Mouse (Mus musculus) midbrain, embryonic 15.5 days (tissue): ENCODE measurements around the gene Dclk1. TPM values are rescaled to one million over a fixed set of nuclear protein-coding genes. Genes with fewer than 3 reads are reported as not detected.
"Not testable (repeated sequence)": the region's sequence is repeated elsewhere in the genome, so short reads cannot be mapped to it uniquely, and the experiment has no call there.

Experiments used
- ATAC-seq: fragments of 200-750 bp; cut with Nextera tagmentation; replicated peaks from 2 replicates; pipeline ENCODE4 v1.8.0; 2017; ENCODE audit warnings: moderate TSS enrichment
- H3K27ac ChIP-seq: fragments of 300-500 bp; sonication (generic); 2 replicates; pipeline ENCODE4 v1.5.1; 2015; ENCODE audit warnings: mild to moderate bottlenecking, inconsistent platforms
- H3K27me3 ChIP-seq: fragments of 300-500 bp; sonication (generic); replicated peaks from 2 replicates; pipeline ENCODE4 v1.6.1; 2015; ENCODE audit warnings: inconsistent platforms
- H3K36me3 ChIP-seq: fragments of 300-500 bp; sonication (generic); replicated peaks from 2 replicates; pipeline ENCODE4 v1.6.1; 2015; ENCODE audit warnings: inconsistent platforms
- H3K4me1 ChIP-seq: fragments of 300-500 bp; sonication (generic); 2 replicates; pipeline ENCODE4 v1.6.1; 2015; ENCODE audit warnings: inconsistent platforms
- H3K4me2 ChIP-seq: fragments of 300-500 bp; sonication (generic); 2 replicates; pipeline ENCODE4 v1.6.1; 2015; ENCODE audit warnings: inconsistent platforms, mild to moderate bottlenecking, moderate library complexity
- H3K4me3 ChIP-seq: fragments of 300-500 bp; sonication (generic); 2 replicates; pipeline ENCODE4 v1.5.1; 2015; ENCODE audit warnings: mild to moderate bottlenecking, inconsistent platforms
- H3K9ac ChIP-seq: fragments of 300-500 bp; sonication (generic); 2 replicates; pipeline ENCODE4 v1.6.1; 2015; ENCODE audit warnings: mild to moderate bottlenecking, inconsistent platforms
- H3K9me3 ChIP-seq: fragments of 300-500 bp; sonication (generic); 2 replicates; pipeline ENCODE4 v1.6.1; 2016; ENCODE audit warnings: inconsistent platforms
- WGBS: fragments of 180-500 bp; shearing (Covaris S2); methylation state at CpG from one replicate; pipeline ENCODE4 v1.1.7; 2015; ENCODE audit warnings: mixed read lengths; 5-methylcytosine and 5-hydroxymethylcytosine counted together
- polyA plus RNA-seq: library from polyadenylated mRNA; unstranded; fragments of >200 nt; fragmentation: Nextera tagmentation; extraction: Ambion mirVana; gene quantifications from 2 replicates; pipeline ENCODE4 v1.2.1, GENCODE M21; 2015

Gene Dclk1
- polyA plus RNA-seq: 308 and 336 TPM in 2 replicates

DNA sequence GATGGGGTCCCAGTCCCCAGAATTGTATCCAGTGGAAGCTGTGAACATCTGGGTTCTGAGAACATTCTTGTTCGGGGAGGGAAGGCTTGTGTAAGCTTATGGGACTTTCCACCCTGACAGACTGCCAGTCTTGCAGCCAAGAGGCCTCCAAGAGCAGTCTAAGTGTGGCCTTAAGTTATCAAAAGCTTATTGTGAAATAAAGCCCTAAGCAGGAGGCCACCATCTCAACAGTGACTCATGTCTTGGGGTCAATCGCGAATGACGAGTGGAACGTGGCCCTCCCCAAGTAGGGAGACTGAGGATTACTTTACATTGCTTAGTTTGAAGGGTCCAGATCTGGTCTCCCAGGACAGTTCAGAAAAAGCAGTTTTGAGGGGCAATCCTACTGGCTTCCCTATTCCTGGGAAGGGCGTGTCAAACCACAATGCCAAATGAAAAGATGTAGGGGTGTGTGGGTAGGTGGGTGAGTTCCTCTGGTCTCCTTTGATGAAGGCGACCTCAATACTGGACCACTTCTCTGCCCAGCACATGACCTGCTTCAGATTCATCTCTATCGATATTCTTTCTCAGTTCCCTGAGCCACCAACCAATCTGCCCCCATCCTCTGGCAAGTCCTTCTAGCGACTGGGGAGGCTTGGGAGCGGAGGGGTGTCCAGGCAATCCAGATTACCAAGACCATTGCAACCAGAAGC, at the start of gene Dclk1:
Dclk1 (plus strand) TSS at position 635 of the 692 bp plus-strand sequence.
- peak within 1 kb of the TSS; percentile 99 for H3K27ac ChIP-seq
- ATAC-seq: no peak
- no peaks in the 10 kb centered on the region for H3K36me3 ChIP-seq
- peak within 1 kb of the TSS; percentile 61 for H3K4me2 ChIP-seq
- H3K4me1 ChIP-seq: peaks cover 35% of the 10 kb centered on the region
- H3K9me3 ChIP-seq: no peaks in the 10 kb centered on the region
- peak within 1 kb of the TSS; percentile 93 for H3K4me3 ChIP-seq
- H3K9ac ChIP-seq: peak within 1 kb of the TSS; percentile 100
- no peaks in the 10 kb centered on the region for H3K27me3 ChIP-seq
- 33% methylated on average over 10 of the region's 10 CpGs for WGBS

DNA sequence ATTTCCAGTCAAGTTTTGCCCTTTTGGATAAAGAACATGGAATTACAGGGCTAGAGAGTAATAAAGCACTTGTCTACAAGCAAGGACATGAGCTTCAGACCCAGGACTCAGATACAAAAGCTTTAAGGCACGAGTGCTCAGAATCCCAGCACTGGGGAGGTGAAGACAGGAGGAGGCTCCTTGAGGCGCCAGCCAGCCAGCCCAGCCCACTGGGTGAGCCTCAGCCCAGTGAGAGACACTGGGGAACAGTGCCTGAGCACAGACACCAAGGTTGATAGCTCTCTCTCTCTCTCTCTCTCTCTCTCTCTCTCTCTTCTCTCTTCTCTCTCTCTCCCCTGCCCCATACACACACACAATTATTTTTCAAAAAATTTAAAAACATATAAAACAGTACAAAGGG, 48.8 kb upstream of the Dclk1 start:
- no peak overlapping the region for H3K27ac ChIP-seq
- WGBS: 74% methylated on average over 2 of the region's 2 CpGs
- no peak overlapping the region for H3K4me3 ChIP-seq
- H3K36me3 ChIP-seq: no peaks in the 10 kb centered on the region
- H3K27me3 ChIP-seq: no peaks in the 10 kb centered on the region
- H3K4me1 ChIP-seq: no peaks in the 10 kb centered on the region
- no peak overlapping the region for H3K9ac ChIP-seq
- H3K4me2 ChIP-seq: no peak overlapping the region
- no peak for ATAC-seq
- no peaks in the 10 kb centered on the region for H3K9me3 ChIP-seq

DNA sequence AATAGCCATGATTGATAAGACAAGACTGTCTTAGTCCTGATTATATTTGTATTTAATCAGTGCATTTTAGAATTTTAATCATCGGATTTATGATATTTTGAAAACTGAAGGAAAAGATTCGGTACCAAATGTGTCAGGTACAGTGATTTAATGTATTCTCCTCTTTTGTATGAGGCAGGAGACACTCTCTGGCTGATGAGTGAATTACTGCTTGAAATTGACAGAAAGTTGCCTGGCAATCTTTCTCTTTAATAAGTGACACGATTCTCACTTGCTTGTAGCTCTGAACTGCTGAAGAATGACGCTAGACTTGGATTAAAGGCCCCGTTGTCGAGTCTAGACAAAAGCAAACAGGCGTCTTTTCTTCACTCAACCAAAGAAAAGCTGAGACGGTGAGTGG, 47.4 kb upstream of the Dclk1 start:
- Histone ChIP-seq H3K4me3 (no peak overlapping the region), H3K9me3 (no peaks in the 10 kb centered on the region), H3K4me2 (no peak overlapping the region), H3K4me1 (no peaks in the 10 kb centered on the region), H3K27me3 (no peaks in the 10 kb centered on the region), H3K27ac (no peak overlapping the region), H3K36me3 (no peaks in the 10 kb centered on the region), H3K9ac (no peak overlapping the region)
- 50% methylated on average over 8 of the region's 8 CpGs for WGBS
- ATAC-seq: no peak

DNA sequence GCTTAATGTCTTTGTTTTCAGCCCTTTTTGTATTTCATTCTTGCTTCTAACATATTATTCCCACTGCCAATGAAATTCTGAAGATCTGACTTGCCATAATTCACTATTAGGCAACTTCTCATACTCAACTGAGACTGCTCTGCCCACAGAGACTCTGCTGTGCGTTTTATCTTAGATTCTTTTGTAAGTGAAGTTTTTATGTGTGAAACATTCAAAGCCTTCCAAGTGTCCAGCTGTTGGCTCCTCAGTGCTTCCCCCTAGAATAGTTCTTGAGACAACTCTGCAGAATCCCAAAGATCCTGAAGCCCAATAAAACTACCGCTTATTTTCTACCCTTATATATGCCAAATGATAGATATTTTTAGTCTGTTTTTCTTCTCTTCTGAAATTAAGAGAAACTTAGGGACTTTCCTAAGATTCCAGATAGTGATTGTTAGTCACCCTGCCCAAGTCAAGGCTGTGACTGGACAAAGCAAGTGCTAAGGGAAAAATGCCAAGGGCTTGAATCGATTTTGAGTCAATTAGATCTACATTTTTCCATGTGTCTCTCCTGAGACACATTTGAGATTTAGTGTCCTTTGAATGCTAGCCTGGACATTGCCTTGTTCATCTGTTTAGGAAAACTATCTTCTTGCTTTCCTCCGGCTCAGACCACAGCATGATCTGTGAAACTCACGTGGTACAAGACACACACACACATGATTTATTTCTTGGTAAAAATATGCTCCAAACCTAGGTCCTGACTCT, 46.4 kb upstream of the Dclk1 start:
- 85% methylated on average over 5 of the region's 5 CpGs for WGBS

DNA sequence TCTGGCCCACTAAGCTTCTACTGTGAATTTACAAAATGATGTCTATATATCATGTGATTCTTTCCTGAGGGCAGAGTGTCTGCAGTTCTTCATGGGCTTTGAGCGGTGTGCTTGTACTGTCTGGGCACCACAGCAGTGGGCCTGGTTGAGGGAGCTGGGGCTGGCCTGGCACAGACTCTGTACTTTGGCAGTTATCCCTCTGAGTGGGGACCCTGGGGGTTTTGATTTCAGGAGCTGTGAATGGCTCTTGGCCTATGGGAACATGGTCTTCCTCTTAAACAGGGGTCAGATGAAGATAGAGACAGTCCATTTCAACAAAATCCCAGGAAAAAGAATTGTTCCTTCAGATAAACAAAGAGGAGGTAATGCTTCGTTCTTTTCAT, 45.8 kb upstream of the Dclk1 start:
- H3K4me2 ChIP-seq: no peak overlapping the region
- no peaks in the 10 kb centered on the region for H3K27me3 ChIP-seq
- no peak for ATAC-seq
- H3K4me1 ChIP-seq: no peaks in the 10 kb centered on the region
- no peak overlapping the region for H3K4me3 ChIP-seq
- H3K9me3 ChIP-seq: no peaks in the 10 kb centered on the region
- H3K9ac ChIP-seq: no peak overlapping the region
- whole genome bisulfite sequencing: 92% methylated on average over 2 of the region's 2 CpGs
- H3K27ac ChIP-seq: no peak overlapping the region
- no peaks in the 10 kb centered on the region for H3K36me3 ChIP-seq

More for the DNA sequence above, 46.4 kb upstream of the Dclk1 start:
- Histone ChIP-seq H3K36me3 (no peaks in the 10 kb centered on the region), H3K4me1 (no peaks in the 10 kb centered on the region), H3K9ac (no peak overlapping the region), H3K27me3 (no peaks in the 10 kb centered on the region), H3K4me2 (no peak overlapping the region), H3K4me3 (no peak overlapping the region), H3K27ac (no peak overlapping the region), H3K9me3 (no peaks in the 10 kb centered on the region)
- ATAC-seq: no peak

DNA sequence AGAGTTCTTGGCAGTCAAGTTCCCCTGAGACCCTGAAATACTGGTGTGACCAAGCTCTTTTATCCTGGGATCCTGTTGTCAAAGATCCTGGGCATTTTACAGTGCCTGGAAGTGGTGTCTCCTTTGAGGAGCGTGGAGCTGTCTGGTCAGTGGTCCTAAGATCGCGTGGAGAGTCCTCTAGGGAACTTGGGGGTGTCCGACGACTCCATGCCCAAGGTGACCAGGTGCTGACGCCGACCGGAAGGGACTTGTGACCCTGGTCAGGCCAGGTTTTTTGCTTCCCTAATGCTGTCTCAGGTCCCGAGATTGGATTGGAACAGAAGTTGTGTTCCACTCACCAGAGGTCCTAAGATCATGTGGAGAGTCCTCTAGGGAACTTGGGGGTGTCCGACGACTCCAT, 38.5 kb upstream of the Dclk1 start:
- H3K27ac ChIP-seq, ATAC-seq, H3K4me1 ChIP-seq, H3K9ac ChIP-seq, H3K4me2 ChIP-seq, H3K4me3 ChIP-seq, H3K27me3 ChIP-seq, H3K9me3 ChIP-seq, H3K36me3 ChIP-seq: not testable (repeated sequence)
- 94% methylated on average over 11 of the region's 11 CpGs for WGBS

DNA sequence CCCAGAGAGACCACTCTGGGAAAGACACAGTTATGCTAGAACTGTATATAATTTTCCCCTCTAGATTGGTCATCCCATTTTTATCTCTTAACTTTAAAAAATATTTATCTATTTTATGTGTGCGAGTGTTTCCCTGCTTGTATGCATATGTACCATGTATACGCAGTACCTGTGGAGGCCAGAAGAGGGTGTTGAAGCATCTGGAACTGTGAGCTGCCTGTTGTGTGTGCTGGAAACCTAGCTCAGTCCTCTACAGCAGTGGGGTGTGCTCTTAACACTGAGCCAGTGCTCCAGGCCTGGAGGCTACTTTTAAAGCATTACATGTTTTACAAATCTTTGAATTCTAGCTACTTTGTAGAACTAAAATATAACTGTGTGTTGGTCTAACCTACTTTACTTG, 35.8 kb upstream of the Dclk1 start:
- Histone ChIP-seq H3K9ac (no peak overlapping the region), H3K27me3 (no peaks in the 10 kb centered on the region), H3K36me3 (no peaks in the 10 kb centered on the region), H3K4me1 (no peaks in the 10 kb centered on the region), H3K4me3 (no peak overlapping the region), H3K9me3 (no peaks in the 10 kb centered on the region), H3K4me2 (no peak overlapping the region), H3K27ac (no peak overlapping the region)
- ATAC-seq: no peak
- 97% methylated on average over 2 of the region's 2 CpGs for WGBS

DNA sequence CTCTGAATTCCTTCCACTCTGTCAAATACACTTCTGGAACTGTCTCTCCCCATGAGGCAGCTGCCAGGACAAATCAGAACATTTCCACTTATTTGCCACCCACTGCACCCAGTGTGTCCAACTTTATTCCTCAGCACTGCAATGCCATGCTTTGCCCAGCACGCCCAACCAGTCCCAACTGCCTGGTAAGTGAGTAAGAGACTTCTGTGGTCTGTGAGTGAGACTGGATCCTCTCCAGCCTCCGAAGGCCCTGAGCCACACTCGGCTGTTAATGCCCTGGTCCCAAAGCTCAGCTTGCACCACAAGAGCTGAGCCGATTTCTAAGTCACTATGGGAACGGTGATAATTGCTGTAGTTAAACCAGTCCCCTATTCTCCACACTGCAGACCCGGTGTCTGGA, 34.5 kb upstream of the Dclk1 start:
- H3K27ac ChIP-seq: no peak overlapping the region
- peak; percentile 33; the same call in 1 of the 2 replicates for ATAC-seq
- H3K9ac ChIP-seq: no peak overlapping the region
- H3K4me1 ChIP-seq: peaks cover 5% of the 10 kb centered on the region; the same call in 1 of the 2 replicates
- no peaks in the 10 kb centered on the region for H3K27me3 ChIP-seq
- H3K9me3 ChIP-seq: no peaks in the 10 kb centered on the region
- no peak overlapping the region for H3K4me2 ChIP-seq
- WGBS: 40% methylated on average over 6 of the region's 6 CpGs
- no peak overlapping the region for H3K4me3 ChIP-seq
- H3K36me3 ChIP-seq: no peaks in the 10 kb centered on the region

DNA sequence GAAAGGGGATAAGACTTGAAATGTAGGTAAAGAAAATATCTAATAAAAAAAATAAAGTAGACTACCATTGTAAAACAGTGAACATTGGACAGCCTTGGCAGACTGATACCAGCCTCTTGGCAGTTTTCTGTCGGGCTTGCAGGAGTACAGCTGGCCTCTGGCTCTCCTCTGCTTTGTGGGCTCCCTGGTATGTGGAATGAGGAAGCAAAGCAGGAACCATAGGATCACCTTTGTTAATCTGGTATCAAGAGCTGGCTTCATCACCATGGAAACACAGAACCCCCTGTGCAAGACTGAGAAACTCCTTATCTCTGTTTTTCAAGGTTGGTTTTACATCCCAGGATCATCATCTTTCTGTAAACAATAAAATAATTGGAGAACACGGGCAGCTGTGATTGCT, 29.9 kb upstream of the Dclk1 start:
- Histone ChIP-seq H3K4me1 (peaks cover 5% of the 10 kb centered on the region), H3K4me3 (no peak overlapping the region), H3K36me3 (no peaks in the 10 kb centered on the region), H3K9ac (no peak overlapping the region), H3K9me3 (no peaks in the 10 kb centered on the region), H3K27ac (no peak overlapping the region), H3K27me3 (no peaks in the 10 kb centered on the region), H3K4me2 (no peak overlapping the region)
- ATAC-seq: 0 out of 2 replicates have a peak, but pooled peaks have one; percentile 61
- 17% methylated on average over 2 of the region's 2 CpGs for WGBS

DNA sequence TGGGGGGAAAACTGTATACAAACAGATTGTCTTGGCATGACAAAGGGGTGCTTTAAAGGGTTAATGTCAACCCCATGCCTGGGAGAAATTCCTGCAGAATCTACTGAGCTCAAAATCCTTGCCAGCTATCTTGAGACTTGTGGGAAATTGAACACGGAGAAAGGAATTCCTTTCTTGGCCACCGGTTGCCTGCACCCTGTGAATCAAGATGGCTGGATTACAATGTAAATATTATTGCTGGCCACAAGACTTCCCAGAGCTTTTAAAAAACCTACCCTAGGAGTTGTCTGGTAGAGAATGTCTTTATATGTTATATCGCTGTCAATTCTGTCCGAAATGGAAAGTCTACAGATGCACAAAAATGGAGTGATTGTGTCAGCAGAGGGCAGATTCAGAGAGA, 28.4 kb upstream of the Dclk1 start:
- H3K4me2 ChIP-seq: no peak overlapping the region
- no peak overlapping the region for H3K27ac ChIP-seq
- peaks cover 5% of the 10 kb centered on the region for H3K4me1 ChIP-seq
- H3K36me3 ChIP-seq: no peaks in the 10 kb centered on the region
- H3K4me3 ChIP-seq: no peak overlapping the region
- no peak for ATAC-seq
- H3K27me3 ChIP-seq: no peaks in the 10 kb centered on the region
- no peak overlapping the region for H3K9ac ChIP-seq
- no peaks in the 10 kb centered on the region for H3K9me3 ChIP-seq
- WGBS: 49% methylated on average over 4 of the region's 4 CpGs

DNA sequence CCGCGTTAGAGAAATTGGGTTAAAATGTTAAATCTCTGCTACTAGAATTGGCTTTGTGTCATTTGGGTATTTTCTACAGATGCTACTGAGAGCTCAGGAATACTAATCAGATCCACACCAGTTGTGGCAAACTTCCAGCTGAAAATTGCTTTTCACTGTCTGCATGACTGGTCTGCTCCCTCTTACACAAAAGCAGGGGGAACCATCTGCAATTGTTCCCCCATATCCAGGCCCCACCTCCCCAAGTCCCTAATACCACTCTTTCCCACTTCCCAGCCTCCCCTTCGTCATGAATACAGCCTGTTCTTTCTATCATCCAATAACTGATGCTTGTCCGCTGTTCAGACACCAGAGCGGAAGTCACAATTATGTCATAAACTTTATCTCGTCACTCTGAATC, 27.8 kb upstream of the Dclk1 start:
- WGBS: 50% methylated on average over 6 of the region's 6 CpGs
- ATAC-seq: 0 out of 2 replicates have a peak, but pooled peaks have one; percentile 66
- H3K4me1 ChIP-seq: peaks cover 5% of the 10 kb centered on the region
- H3K9ac ChIP-seq: no peak overlapping the region
- H3K4me2 ChIP-seq: no peak overlapping the region
- H3K27ac ChIP-seq: no peak overlapping the region
- H3K27me3 ChIP-seq: no peaks in the 10 kb centered on the region
- H3K9me3 ChIP-seq: no peaks in the 10 kb centered on the region
- H3K36me3 ChIP-seq: no peaks in the 10 kb centered on the region
- no peak overlapping the region for H3K4me3 ChIP-seq

DNA sequence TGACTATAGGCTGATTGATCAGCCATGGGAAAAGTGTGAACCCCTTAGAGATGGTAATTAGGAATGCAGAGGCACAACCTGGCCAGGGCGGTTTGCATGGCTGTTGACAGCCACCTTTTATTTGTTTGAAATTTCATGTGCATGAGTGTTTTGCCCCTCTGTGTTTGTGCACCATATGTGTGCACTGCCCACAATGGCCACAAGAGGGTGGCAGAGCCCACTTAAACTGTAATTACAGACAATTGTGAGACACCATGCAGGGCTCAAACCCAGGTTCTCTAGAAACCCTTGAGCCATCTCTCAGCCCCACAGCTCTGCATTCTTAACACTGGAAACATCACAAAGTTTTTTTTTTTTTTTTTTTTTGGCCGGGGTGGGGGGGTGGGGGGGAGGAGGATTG, 19.7 kb upstream of the Dclk1 start:
- Histone ChIP-seq H3K36me3 (no peaks in the 10 kb centered on the region), H3K27ac (no peak overlapping the region), H3K9me3 (no peaks in the 10 kb centered on the region), H3K4me1 (peaks cover 15% of the 10 kb centered on the region), H3K27me3 (no peaks in the 10 kb centered on the region), H3K4me2 (no peak overlapping the region), H3K9ac (no peak overlapping the region), H3K4me3 (no peak overlapping the region)
- ATAC-seq: no peak
- 94% methylated on average over 2 of the region's 2 CpGs for WGBS

DNA sequence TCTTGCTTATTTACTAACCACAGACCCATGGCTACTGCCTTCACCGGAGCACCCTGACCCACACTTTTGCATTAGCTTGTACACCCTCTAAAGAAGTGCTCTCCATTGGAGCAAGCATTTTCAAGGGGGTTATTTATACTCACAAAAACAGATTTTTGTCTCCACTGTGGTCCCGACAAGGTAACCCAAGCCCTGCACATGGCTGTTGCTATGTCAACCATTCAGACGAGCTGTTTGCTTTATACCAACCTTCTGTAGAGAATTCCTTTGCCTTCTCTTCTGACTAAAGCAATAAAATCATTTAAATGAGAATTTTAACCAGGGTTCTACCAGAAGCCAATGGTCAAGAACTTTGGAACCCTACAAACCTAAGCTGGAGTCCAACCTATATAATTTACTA, 18.3 kb upstream of the Dclk1 start:
- Histone ChIP-seq H3K27ac (no peak overlapping the region), H3K4me2 (no peak overlapping the region), H3K36me3 (no peaks in the 10 kb centered on the region), H3K9me3 (no peaks in the 10 kb centered on the region), H3K9ac (no peak overlapping the region), H3K27me3 (no peaks in the 10 kb centered on the region), H3K4me3 (no peak overlapping the region), H3K4me1 (peaks cover 16% of the 10 kb centered on the region)
- 70% methylated on average over 3 of the region's 3 CpGs for WGBS
- ATAC-seq: no peak
